Mouse (Mus musculus): ENCODE results near the gene Olfr298. TPM values are rescaled to one million over a fixed set of nuclear protein-coding genes. Genes with fewer than 3 reads are reported as not detected.

The Olfr298 gene
- not detected for total RNA-seq (2021)

DNA sequence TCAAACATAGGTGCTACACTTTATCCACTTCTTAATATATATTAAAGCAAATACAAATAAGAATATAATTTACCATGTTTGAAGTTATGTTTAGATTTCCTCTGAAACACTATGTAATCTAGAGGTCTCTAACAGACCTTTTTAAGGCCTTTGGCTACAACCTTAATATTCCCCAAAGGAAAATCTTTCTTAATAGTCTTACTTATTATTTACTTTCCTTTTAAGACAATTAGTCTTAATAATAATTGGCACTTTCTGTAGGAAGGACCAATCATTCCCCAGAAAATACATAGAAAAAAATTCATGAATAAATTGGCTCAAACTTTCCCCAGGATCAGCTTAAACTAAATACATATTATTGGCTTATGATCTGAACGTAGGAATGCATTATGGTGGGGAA, at the start of gene Olfr298:
TSS of gene Olfr298 (minus strand) at position 101 of the 400 bp plus-strand sequence.
- DNase-seq (ENCODE audit: extremely low spot score in 1 of 2, low spot score in 1 of 2): no peak

DNA sequence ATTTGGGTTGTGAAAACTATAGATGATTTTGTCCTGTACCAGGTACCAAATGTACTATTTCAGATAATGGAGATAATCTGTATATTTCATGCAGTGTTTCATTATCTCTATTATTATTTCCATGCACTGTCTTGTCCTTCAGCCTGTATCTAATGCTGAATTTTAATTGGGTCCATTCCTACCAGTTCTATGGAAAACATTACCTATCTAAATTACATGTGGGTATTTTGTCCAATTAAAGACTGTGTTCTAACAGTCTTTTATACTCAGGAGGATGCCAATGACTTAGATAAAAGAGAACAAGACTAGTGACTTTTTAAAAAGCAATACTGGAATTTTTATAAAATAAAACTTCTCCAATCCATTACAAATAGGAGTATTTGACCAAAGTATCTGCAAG, 27.4 kb upstream of the Olfr298 start, which contains the start of gene Olfr297:
TSS of gene Olfr297 (plus strand) at position 301 of the 400 bp plus-strand sequence.
- no peak for DNase-seq (ENCODE audit: extremely low spot score in 1 of 2, low spot score in 1 of 2)

DNA sequence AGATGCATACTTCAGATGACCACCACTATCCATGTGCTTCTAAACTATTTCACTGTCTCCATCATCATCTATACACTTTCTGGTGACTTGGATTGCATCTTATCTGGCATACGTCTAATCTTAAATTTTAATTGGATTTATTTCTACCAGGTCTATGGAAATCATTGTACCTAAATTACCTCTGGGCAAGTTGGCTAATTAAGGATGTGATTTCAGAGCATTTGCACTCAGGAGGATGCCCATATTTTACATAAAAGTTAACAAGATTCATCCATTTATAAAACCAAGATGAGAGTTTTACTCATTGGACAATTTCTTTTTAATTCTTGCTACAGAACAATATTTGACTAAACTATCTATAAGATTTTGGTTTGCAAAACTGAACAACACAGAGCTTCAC, 32.7 kb downstream of the Olfr298 start, which contains the start of gene Olfr299:
TSS of gene Olfr299 (plus strand) at position 301 of the 400 bp plus-strand sequence.
- no peak for DNase-seq (ENCODE audit: extremely low spot score in 1 of 2, low spot score in 1 of 2)

Other genes with a start within 250 kb of the Olfr298 start
- not detected for gene Vmn2r76, start 246.2 kb downstream of the Olfr298 start, total RNA-seq (2021)
- gene Olfr310, start 215.3 kb downstream of the Olfr298 start, total RNA-seq (2021): not detected
- not detected for gene Olfr309, start 178.8 kb downstream of the Olfr298 start, total RNA-seq (2021)
- not detected for gene Olfr308, start 166.9 kb downstream of the Olfr298 start, total RNA-seq (2021)
- not detected for gene Olfr307, start 154.9 kb downstream of the Olfr298 start, total RNA-seq (2021)
- gene Olfr305, start 125.6 kb downstream of the Olfr298 start, total RNA-seq (2021): not detected
- not detected for gene Olfr304, start 105.8 kb downstream of the Olfr298 start, total RNA-seq (2021)
- not detected for gene Olfr303, start 94.7 kb downstream of the Olfr298 start, total RNA-seq (2021)
- gene Olfr301, start 88.6 kb downstream of the Olfr298 start, total RNA-seq (2021): not detected
- not detected for gene Olfr299, start 32.6 kb downstream of the Olfr298 start, total RNA-seq (2021)
- not detected for gene Olfr297, start 27.5 kb upstream of the Olfr298 start, total RNA-seq (2021)
- gene Olfr295, start 91.4 kb upstream of the Olfr298 start, total RNA-seq (2021): not detected
- gene Olfr294, start 124.2 kb upstream of the Olfr298 start, total RNA-seq (2021): not detected
- not detected for gene Olfr293, start 156.6 kb upstream of the Olfr298 start, total RNA-seq (2021)
- not detected for gene Olfr292, start 195.8 kb upstream of the Olfr298 start, total RNA-seq (2021)

All from layer of hippocampus, postnatal 25 days (tissue).